Mouse (Mus musculus) testis, adult 2 months (tissue): ENCODE data around the gene Kcnj3. TPM values are rescaled to one million over a fixed set of nuclear protein-coding genes. Genes with fewer than 3 reads are reported as not detected.
A peak's percentile ranks its signal among the peaks of the same experiment; 100 is the strongest.

ENCODE experiments used
- H3K27ac ChIP-seq: fragments of 200-500 bp; 2 replicates; pipeline ENCODE4 v1.5.1; 2012; ENCODE audit warnings: low read depth, low read length; ENCODE audit not compliant: control insufficient read depth, insufficient read depth
- H3K27me3 ChIP-seq: fragments of 200-500 bp; 2 replicates; pipeline ENCODE4 v1.6.1; 2012; ENCODE audit warnings: mild to moderate bottlenecking, low read length, moderate library complexity; ENCODE audit not compliant: control insufficient read depth, insufficient read depth
- H3K36me3 ChIP-seq: fragments of 200-500 bp; 2 replicates; pipeline ENCODE4 v1.6.1; 2012; ENCODE audit warnings: mild to moderate bottlenecking, low read length; ENCODE audit not compliant: control insufficient read depth, insufficient read depth
- H3K4me1 ChIP-seq: fragments of 200-500 bp; 2 replicates; pipeline ENCODE4 v1.6.1; 2012; ENCODE audit warnings: low read length; ENCODE audit not compliant: control insufficient read depth, insufficient read depth
- H3K4me3 ChIP-seq: fragments of 200-500 bp; 2 replicates; pipeline ENCODE4 v1.5.1; 2012; ENCODE audit warnings: low read depth, mild to moderate bottlenecking, low read length, moderate library complexity, mixed read lengths; ENCODE audit not compliant: control insufficient read depth
- CTCF ChIP-seq: fragments of 200-500 bp; IDR thresholded peaks from 2 replicates; pipeline ENCODE4 v1.5.1; 2012; ENCODE audit warnings: low read depth, mild to moderate bottlenecking, inconsistent platforms, low read length, moderate library complexity; ENCODE audit not compliant: control insufficient read depth, insufficient read depth, insufficient replicate concordance
- POLR2A ChIP-seq: fragments of 200-500 bp; IDR thresholded peaks from 2 replicates; pipeline ENCODE4 v1.6.1; 2012; ENCODE audit warnings: low read depth, mild to moderate bottlenecking, inconsistent platforms, low read length, moderate library complexity; ENCODE audit not compliant: control insufficient read depth
- polyA plus RNA-seq: library from polyadenylated mRNA; depleted of rRNA; stranded (reverse); fragments of >200 nt; gene quantifications from 2 replicates; pipeline ENCODE4 v1.2.3, GENCODE M21; 2012

Kcnj3 gene
- polyA plus RNA-seq, 1 experiment, result not detected

DNA sequence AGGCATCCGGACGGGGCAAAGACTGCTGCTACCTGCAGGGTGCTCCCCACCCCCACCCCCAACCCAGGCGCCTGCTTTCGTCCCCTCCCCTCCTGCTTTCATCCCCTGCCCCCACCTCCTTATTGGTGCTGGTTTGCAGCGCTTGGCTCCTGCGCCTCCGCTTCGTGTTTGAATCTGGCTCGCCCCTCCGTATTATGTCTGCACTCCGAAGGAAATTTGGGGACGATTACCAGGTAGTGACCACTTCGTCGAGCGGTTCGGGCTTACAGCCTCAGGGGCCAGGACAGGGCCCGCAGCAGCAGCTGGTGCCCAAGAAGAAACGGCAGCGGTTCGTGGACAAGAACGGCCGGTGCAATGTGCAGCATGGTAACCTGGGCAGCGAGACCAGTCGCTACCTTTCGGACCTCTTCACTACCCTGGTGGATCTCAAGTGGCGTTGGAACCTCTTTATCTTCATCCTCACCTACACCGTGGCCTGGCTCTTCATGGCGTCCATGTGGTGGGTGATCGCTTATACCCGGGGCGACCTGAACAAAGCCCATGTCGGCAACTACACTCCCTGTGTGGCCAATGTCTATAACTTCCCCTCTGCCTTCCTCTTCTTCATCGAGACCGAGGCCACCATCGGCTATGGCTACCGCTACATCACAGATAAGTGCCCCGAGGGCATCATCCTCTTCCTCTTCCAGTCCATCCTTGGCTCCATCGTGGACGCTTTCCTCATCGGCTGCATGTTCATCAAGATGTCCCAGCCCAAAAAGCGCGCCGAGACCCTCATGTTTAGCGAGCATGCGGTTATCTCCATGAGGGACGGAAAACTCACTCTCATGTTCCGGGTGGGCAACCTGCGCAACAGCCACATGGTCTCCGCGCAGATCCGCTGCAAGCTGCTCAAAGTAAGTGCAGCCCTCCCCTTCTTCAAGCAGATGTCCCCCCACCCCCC lies 1.5 kb downstream of the Kcnj3 start:
- Histone ChIP-seq H3K27ac (no peak overlapping the region), H3K4me3 (peak overlapping the region; percentile 29), H3K4me1 (peaks cover 10% of the 10 kb centered on the region), H3K27me3 (no peaks in the 10 kb centered on the region), H3K36me3 (no peaks in the 10 kb centered on the region)
- TF ChIP-seq CTCF (no peak), POLR2A (no peak)

DNA sequence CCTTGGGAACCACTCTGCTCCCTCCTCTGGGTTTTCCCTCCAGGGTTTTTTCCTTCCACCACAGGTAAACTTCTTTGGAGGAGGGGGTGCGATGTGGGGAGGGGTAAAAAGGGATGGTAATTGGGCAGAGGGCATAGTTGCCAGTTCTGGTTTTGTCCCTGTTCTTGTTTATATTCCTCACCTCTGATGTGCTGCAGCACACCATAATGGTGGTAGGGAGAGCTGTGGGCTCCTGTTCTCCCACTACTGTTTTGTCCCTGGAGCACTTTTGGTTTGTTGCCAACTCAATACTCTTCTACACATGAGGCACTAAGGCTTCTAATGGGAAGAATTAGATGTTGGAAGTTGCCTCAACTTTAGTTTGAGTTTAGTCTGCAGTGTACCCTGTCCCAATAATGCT lies 2.2 kb downstream of the Kcnj3 start:
- Histone ChIP-seq H3K4me1 (peaks cover 10% of the 10 kb centered on the region), H3K36me3 (no peaks in the 10 kb centered on the region), H3K27ac (no peak overlapping the region), H3K27me3 (no peaks in the 10 kb centered on the region), H3K4me3 (no peak overlapping the region)
- TF ChIP-seq POLR2A, result no peak
- TF ChIP-seq CTCF, result no peak

DNA sequence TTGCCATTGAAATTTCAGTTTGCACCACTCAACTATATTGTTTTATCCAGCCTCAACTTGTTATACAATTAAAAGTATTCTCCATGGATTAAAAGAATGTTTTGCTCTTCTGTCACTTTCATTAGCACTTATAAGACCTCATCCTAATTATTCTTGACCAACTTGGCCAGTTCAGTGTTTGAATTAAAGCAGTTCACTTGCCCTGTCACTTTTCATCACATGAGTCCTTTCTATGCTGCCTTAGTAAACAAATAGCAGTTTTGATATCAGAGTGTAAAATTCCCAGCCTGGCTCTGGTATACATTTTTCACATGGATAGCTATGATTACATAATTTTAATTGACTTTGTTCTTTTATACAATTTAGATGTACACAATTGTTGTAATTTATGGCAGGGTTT lies 3.4 kb downstream of the Kcnj3 start:
- TF ChIP-seq CTCF (no peak), POLR2A (no peak)
- Histone ChIP-seq H3K27me3 (no peaks in the 10 kb centered on the region), H3K4me1 (peaks cover 10% of the 10 kb centered on the region), H3K4me3 (no peak overlapping the region), H3K27ac (no peak overlapping the region), H3K36me3 (no peaks in the 10 kb centered on the region)

- Histone ChIP-seq H3K4me1 (peaks cover 6% of the 10 kb centered on the region; the same call in 1 of the 2 replicates), H3K4me3 (no peak overlapping the region), H3K36me3 (no peaks in the 10 kb centered on the region), H3K27ac (no peak overlapping the region), H3K27me3 (no peaks in the 10 kb centered on the region)
- TF ChIP-seq POLR2A (no peak), CTCF (no peak)
Measured at GRCm38 (mm10) chr2:55442006-55442405, 6.2 kb downstream of the Kcnj3 start.

- TF ChIP-seq CTCF (no peak), POLR2A (no peak)
- no peak overlapping the region for H3K27ac ChIP-seq
- no peaks in the 10 kb centered on the region for H3K36me3 ChIP-seq
- no peak overlapping the region for H3K4me3 ChIP-seq
- H3K4me1 ChIP-seq, result no peaks in the 10 kb centered on the region
- no peaks in the 10 kb centered on the region for H3K27me3 ChIP-seq
Measured at GRCm38 (mm10) chr2:55447298-55447697, 11.5 kb downstream of the Kcnj3 start.

- Histone ChIP-seq H3K27ac (no peak overlapping the region), H3K27me3 (no peaks in the 10 kb centered on the region), H3K36me3 (no peaks in the 10 kb centered on the region), H3K4me3 (no peak overlapping the region), H3K4me1 (no peaks in the 10 kb centered on the region)
- TF ChIP-seq POLR2A (no peak), CTCF (no peak)
Measured at GRCm38 (mm10) chr2:55450774-55451173, 15.0 kb downstream of the Kcnj3 start.

GRCm38 (mm10) chr2:55459195-55459594 lies 23.4 kb downstream of the Kcnj3 start:
- H3K27ac ChIP-seq, result no peak overlapping the region
- TF ChIP-seq POLR2A (no peak), CTCF (no peak)
- no peak overlapping the region for H3K4me3 ChIP-seq
- no peaks in the 10 kb centered on the region for H3K27me3 ChIP-seq
- no peaks in the 10 kb centered on the region for H3K4me1 ChIP-seq
- no peaks in the 10 kb centered on the region for H3K36me3 ChIP-seq

- Histone ChIP-seq H3K27ac (no peak overlapping the region), H3K4me3 (no peak overlapping the region), H3K27me3 (no peaks in the 10 kb centered on the region), H3K4me1 (no peaks in the 10 kb centered on the region), H3K36me3 (no peaks in the 10 kb centered on the region)
- no peak for TF ChIP-seq CTCF
- TF ChIP-seq POLR2A, result no peak
Measured at GRCm38 (mm10) chr2:55469141-55469540, 33.4 kb downstream of the Kcnj3 start.
